Mouse (Mus musculus) midbrain, postnatal 0 days (tissue): ENCODE results near the gene Gm12216. TPM values are rescaled to one million over a fixed set of nuclear protein-coding genes. Genes with fewer than 3 reads are reported as not detected.

Experiments
- ATAC-seq: fragments of 200-750 bp; cut with Nextera tagmentation; 2 replicates; pipeline ENCODE4 v1.8.0; 2017; ENCODE audit warnings: moderate number of reproducible peaks, mild to moderate bottlenecking, moderate TSS enrichment, moderate library complexity; ENCODE audit not compliant: low FRiP score
- DNase-seq: peaks from one replicate; pipeline ENCODE4 v3.0.0-alpha.2; 2015; ENCODE audit warnings: low spot score
- H3K27ac ChIP-seq: fragments of 300-500 bp; sonication (generic); 2 replicates; pipeline ENCODE4 v1.5.1; 2014; ENCODE audit warnings: low read depth, mild to moderate bottlenecking, low read length, mixed read lengths
- H3K27me3 ChIP-seq: fragments of 300-500 bp; sonication (generic); 2 replicates; pipeline ENCODE4 v1.6.1; 2014; ENCODE audit warnings: low read length, control low read depth, mixed read lengths; ENCODE audit not compliant: insufficient read depth
- H3K36me3 ChIP-seq: fragments of 300-500 bp; sonication (generic); 2 replicates; pipeline ENCODE4 v1.6.1; 2014; ENCODE audit warnings: low read length, control low read depth, mixed read lengths; ENCODE audit not compliant: insufficient read depth
- H3K4me1 ChIP-seq: fragments of 300-500 bp; sonication (generic); 2 replicates; pipeline ENCODE4 v1.6.1; 2014; ENCODE audit warnings: mild to moderate bottlenecking, control low read depth, antibody characterized with exemption, low read length, mixed read lengths; ENCODE audit not compliant: insufficient read depth
- H3K4me2 ChIP-seq: fragments of 300-500 bp; sonication (generic); 2 replicates; pipeline ENCODE4 v1.6.1; 2014; ENCODE audit warnings: low read depth, mild to moderate bottlenecking, low read length, mixed read lengths; ENCODE audit not compliant: poor library complexity, severe bottlenecking
- H3K4me3 ChIP-seq: fragments of 300-500 bp; sonication (generic); 2 replicates; pipeline ENCODE4 v1.5.1; 2014; ENCODE audit warnings: low read depth, mild to moderate bottlenecking, low read length, moderate library complexity
- H3K9ac ChIP-seq: fragments of 300-500 bp; sonication (generic); replicated peaks from 2 replicates; pipeline ENCODE4 v1.6.1; 2014; ENCODE audit warnings: mild to moderate bottlenecking, low read length, moderate library complexity, mixed read lengths; ENCODE audit not compliant: poor library complexity, severe bottlenecking
- H3K9me3 ChIP-seq: fragments of 300-500 bp; sonication (generic); 2 replicates; pipeline ENCODE4 v1.6.1; 2016; ENCODE audit warnings: low read length, control low read depth
- CTCF ChIP-seq: IDR thresholded peaks from 2 replicates; pipeline ENCODE4 v1.5.1; 2016; ENCODE audit warnings: antibody characterized with exemption, mild to moderate bottlenecking
- WGBS: fragments of 180-500 bp; shearing (Covaris S2); extraction: QIAGEN DNeasy Blood & Tissue Kit; methylation state at CpG from one replicate; pipeline ENCODE4 v1.1.7; 2014; 5-methylcytosine and 5-hydroxymethylcytosine counted together
- polyA plus RNA-seq: library from polyadenylated mRNA; unstranded; fragments of >200 nt; fragmentation: Nextera tagmentation; extraction: Ambion mirVana; gene quantifications from 2 replicates; pipeline ENCODE4 v1.2.1, GENCODE M21; 2015
- total RNA-seq: library from RNA; depleted of rRNA; stranded (reverse); fragments of >200 nt; gene quantifications from 2 replicates; pipeline ENCODE4 v1.2.3, GENCODE M21; 2014

The Gm12216 gene
- total and polyA plus RNA-seq, 2 experiments from 2014 or later: 0.65 TPM; not detected in 1

GRCm38 (mm10) chr11:53839663-53840642, 19.1 kb downstream of the Gm12216 start:
- H3K27me3 ChIP-seq: no peaks in the 10 kb centered on the region
- no peak overlapping the region for H3K9ac ChIP-seq
- no peaks in the 10 kb centered on the region for H3K4me1 ChIP-seq
- H3K36me3 ChIP-seq: no peaks in the 10 kb centered on the region
- no peak overlapping the region for H3K4me2 ChIP-seq
- no peak for ATAC-seq
- DNase-seq: no peak
- H3K27ac ChIP-seq: no peak overlapping the region
- no peaks in the 10 kb centered on the region for H3K9me3 ChIP-seq
- WGBS: 64% methylated on average over 8 of the region's 8 CpGs
- no peak overlapping the region for H3K4me3 ChIP-seq
- TF ChIP-seq CTCF: no peak

DNA sequence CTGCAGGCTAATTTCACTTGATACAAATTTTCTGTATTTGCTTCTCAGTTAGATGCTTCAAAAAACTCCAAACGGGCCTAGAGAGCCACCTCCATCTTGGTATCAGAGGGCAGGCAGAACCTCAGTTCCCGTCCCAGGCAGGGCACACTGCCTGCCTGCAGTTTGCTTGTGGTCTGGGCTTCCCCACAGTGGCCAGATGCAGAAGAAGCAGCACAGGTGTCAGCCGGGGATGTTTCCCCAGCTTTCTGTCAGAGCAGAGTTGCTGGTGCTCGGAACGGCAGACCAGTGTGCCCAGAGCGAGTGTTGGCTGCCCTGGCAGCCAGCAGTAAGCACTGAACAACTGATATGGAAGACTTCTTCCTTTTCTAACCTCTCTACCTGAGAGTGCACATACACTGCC, 19.9 kb downstream of the Gm12216 start:
- no peak for ATAC-seq
- no peak for TF ChIP-seq CTCF
- H3K36me3 ChIP-seq: no peaks in the 10 kb centered on the region
- DNase-seq: no peak
- no peaks in the 10 kb centered on the region for H3K27me3 ChIP-seq
- no peaks in the 10 kb centered on the region for H3K4me1 ChIP-seq
- no peak overlapping the region for H3K4me3 ChIP-seq
- H3K4me2 ChIP-seq: no peak overlapping the region
- H3K9me3 ChIP-seq: no peaks in the 10 kb centered on the region
- H3K27ac ChIP-seq: no peak overlapping the region
- 88% methylated on average over 6 of the region's 6 CpGs for WGBS
- no peak overlapping the region for H3K9ac ChIP-seq

GRCm38 (mm10) chr11:53837731-53838130, 21.3 kb downstream of the Gm12216 start:
- Histone ChIP-seq H3K9me3 (no peaks in the 10 kb centered on the region), H3K9ac (no peak overlapping the region), H3K4me3 (no peak overlapping the region), H3K4me2 (no peak overlapping the region), H3K36me3 (no peaks in the 10 kb centered on the region), H3K4me1 (no peaks in the 10 kb centered on the region), H3K27me3 (no peaks in the 10 kb centered on the region), H3K27ac (no peak overlapping the region)
- DNase-seq (no peak), ATAC-seq (no peak)
- TF ChIP-seq CTCF: no peak
- 86% methylated on average over 5 of the region's 5 CpGs for WGBS

- Histone ChIP-seq H3K36me3 (no peaks in the 10 kb centered on the region), H3K9me3 (no peaks in the 10 kb centered on the region), H3K4me3 (no peak overlapping the region), H3K9ac (no peak overlapping the region), H3K4me1 (no peaks in the 10 kb centered on the region), H3K27me3 (no peaks in the 10 kb centered on the region), H3K4me2 (no peak overlapping the region), H3K27ac (no peak overlapping the region)
- 90% methylated on average over 4 of the region's 4 CpGs for WGBS
- DNase-seq (no peak), ATAC-seq (no peak)
- no peak for TF ChIP-seq CTCF
Measured at GRCm38 (mm10) chr11:53835379-53836010, 23.6 kb downstream of the Gm12216 start.

- TF ChIP-seq CTCF: no peak
- no peak for ATAC-seq
Measured at GRCm38 (mm10) chr11:53825409-53825808, 33.6 kb downstream of the Gm12216 start.

GRCm38 (mm10) chr11:53821945-53822338, 37.1 kb downstream of the Gm12216 start:
- no peak for ATAC-seq

More at GRCm38 (mm10) chr11:53825409-53825808, 33.6 kb downstream of the Gm12216 start:
- H3K27ac ChIP-seq: no peak overlapping the region
- H3K27me3 ChIP-seq: no peaks in the 10 kb centered on the region
- no peak for DNase-seq
- no peaks in the 10 kb centered on the region for H3K36me3 ChIP-seq
- WGBS: 88% methylated on average over 4 of the region's 4 CpGs
- H3K9me3 ChIP-seq: no peaks in the 10 kb centered on the region
- no peak overlapping the region for H3K4me2 ChIP-seq
- no peak overlapping the region for H3K9ac ChIP-seq
- H3K4me3 ChIP-seq: no peak overlapping the region
- H3K4me1 ChIP-seq: no peaks in the 10 kb centered on the region

More at GRCm38 (mm10) chr11:53821945-53822338, 37.1 kb downstream of the Gm12216 start:
- DNase-seq: no peak
- Histone ChIP-seq H3K9ac (no peak overlapping the region), H3K4me2 (no peak overlapping the region), H3K27ac (no peak overlapping the region), H3K36me3 (no peaks in the 10 kb centered on the region), H3K4me3 (no peak overlapping the region), H3K9me3 (no peaks in the 10 kb centered on the region), H3K27me3 (no peaks in the 10 kb centered on the region), H3K4me1 (no peaks in the 10 kb centered on the region)
- 93% methylated on average over 3 of the region's 3 CpGs for WGBS
- no peak for TF ChIP-seq CTCF
